Mouse (Mus musculus): Measurements from ENCODE around the gene Olfr1371.

GRCm38 (mm10) chr11:52233043-52233653 is 19.4 kb upstream of the Olfr1371 start:
- TF ChIP-seq POLR2A (IDR thresholded peaks at IDR 0.05; ENCODE audit: low read depth, low read length) (no peak), CTCF (IDR thresholded peaks at IDR 0.05; ENCODE audit: borderline replicate concordance, insufficient read depth, low read length) (no peak)
